Mouse (Mus musculus) hindlimb bud, embryonic 11.5 days (tissue): ENCODE data around the gene Csk.

Experiments used
- DNase-seq: peaks from one replicate; pipeline ENCODE4 v3.0.0-alpha.2; 2012; ENCODE audit warnings: low read depth, low spot score; ENCODE audit errors: extremely low spot score

The Csk gene

GRCm38 (mm10) chr9:57606139-57606851 lies 47.1 kb downstream of the Csk start, which contains the start of gene Cplx3:
Cplx3 (minus strand) TSS chr9:57606281.
- no peak for DNase-seq

GRCm38 (mm10) chr9:57605503-57605902 lies 47.9 kb downstream of the Csk start:
- DNase-seq, result no peak

DNA sequence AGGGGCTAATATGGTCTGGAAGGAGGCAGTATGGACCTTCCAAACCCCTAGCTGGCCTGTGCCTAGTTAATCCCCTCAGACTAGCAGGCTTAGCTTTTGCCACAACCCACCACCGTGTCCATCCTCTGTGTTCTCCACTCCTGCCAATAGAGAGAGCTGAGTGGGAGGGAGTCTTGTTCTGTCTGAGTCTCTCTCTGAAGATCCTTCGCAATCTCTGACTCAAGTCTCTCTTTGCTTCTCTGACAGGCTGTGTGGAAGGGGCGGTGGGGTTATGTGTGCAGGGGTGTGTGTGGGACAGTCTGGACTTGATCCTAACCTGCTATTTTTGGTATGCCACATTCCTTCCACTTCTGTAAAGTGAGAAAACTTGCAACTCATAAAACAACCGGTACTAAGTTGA lies 48.6 kb downstream of the Csk start:
- no peak for DNase-seq

DNA sequence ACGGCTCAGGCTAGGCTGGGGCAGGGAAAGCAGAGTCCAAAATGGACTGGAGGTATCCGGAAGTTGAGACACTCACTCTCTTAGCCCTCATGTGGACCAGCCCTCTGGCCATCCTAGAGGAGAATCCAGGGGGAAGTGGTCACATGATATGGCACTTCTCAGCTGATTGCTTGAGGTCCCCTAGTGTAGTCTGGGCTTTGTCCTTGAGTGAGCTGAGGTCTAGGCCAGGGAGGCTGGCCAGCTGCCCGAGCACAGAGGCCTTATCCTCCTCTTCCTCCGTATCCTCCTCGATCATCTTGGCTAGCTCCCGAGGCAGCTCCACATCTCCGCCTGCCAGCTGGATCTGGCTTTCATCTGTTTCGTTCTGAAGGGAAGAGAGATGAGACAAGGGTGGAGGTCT lies 51.3 kb downstream of the Csk start:
- no peak for DNase-seq

- no peak for DNase-seq
These were observed 52.1 kb downstream of the Csk start for GRCm38 (mm10) chr9:57601353-57601706.

DNA sequence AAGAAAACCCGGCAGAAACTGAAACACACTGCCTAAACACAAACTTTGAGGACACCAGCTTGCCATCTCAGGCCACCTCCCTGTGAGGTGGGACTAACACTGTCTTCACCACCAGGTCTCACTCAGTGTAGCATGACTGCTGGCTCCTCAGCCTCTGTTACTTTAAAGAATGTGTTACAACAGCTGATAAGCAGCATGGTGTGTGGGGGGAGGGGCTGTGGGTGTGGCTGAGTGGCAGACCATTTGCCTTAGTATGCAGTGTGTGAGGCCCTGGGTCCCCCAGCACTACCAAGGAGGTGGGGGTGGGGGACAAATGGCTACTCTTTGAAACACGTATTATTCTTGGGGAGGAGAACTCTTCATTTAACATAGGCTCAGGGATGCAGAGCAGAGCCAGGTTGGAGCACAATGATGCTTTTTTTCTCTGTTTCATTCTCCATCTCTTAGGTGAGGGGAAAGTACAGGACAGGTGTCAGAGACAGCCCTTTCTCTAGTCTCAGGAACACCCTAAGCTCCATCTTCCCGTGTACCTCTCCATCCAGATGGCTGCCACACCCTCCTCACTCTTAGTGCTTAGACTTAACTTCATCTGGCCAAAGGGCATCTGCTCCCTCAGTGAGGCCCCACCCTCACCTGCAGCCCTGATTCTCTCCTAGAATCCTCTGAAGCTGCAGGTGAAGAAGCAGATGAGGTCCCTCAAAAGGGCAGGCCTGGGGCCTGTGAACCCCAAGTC lies 52.6 kb downstream of the Csk start:
- no peak for DNase-seq

DNA sequence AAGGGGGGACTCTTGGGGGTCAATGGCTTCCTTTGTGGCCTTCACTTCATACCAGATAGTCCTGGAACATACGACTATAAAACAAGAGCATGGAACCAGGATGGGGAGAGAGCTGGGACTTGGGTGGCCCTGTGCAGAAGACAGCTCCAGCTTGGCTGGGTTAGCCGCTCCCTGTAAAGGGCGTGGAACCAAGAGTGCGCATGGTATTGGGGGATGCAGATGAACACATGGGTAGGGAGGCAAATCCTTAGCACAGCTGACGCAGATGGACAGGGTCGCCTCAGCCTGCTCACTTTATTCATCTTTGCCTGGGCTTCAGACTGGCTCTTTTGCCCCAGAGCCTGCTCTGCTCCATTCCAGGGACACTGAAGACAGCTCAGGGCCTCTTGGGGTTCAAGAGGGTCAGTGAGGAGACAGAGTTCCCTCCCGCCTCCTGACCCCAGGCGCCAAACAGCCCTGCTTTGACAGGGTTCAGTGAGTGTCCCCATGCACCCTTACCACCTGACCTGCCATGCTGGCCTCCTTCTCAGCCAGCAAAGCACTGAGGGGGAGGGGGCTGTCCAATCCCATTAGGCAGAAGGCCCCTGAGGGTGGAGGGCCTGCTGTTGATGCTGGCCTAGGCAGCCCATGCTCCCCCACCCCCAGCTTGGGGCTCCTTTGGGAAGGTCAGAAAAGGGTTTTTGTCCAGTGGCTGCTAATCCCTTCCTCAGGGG lies 54.4 kb downstream of the Csk start:
- no peak for DNase-seq

DNA sequence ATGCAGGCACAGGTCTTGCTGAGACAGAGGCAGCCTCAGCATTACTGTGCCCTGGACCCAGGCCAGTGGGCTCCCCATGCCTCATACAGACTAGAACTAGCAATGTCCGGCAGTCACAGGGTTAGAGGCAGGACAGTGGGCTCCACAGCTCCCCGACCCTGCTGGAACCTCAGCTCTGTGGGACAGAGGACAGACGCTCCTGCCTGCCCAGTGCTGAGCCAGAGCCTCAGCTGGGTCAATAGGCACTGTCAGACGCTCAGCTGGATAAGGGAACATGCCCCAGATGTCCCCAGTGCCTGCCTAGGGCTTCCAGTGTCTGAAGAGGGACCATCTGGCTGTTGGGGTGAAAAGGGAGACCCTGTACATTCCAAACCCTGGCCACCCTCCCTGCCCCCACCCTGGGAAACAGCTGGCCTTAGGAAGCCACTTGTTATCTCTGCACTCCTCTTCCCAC lies 55.5 kb downstream of the Csk start:
- no peak for DNase-seq

- no peak for DNase-seq
These were observed 56.2 kb downstream of the Csk start for GRCm38 (mm10) chr9:57597265-57597664.

- no peak for DNase-seq
These were observed 59.3 kb downstream of the Csk start for GRCm38 (mm10) chr9:57594174-57594509.

DNA sequence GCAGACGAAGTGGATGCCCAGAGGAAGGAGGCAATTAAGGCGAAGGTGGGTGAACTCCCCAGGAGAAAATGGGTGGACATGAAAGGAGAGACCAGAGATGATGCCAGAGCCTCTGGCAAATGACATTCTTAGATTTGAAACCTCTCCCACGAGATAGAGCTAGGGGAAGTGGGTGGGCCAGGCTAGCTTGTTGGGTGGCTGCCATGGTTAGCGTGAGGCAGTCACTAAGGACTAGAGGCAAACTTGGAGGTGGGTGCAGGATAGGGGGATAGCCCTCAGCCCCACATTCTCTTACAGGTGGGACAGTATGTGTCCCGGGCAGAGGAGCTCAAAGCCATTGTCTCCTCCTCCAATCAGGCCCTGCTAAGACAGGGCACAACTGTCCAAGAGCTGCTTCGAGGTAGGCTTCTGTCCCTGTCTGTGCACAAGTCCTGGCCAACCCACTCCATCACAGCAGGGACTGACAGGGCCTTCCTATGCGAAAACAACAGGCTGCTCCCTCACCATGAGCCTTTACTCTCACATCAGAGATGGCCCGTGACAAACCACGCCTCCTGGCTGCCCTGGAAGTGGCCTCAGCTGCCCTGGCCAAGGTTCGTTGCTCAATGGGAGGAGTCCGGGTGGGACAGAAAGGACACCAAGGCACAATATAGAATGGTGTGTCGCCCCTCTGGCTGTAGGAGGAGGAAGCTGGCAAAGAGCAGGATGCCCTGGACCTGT lies 59.8 kb downstream of the Csk start:
- no peak for DNase-seq

GRCm38 (mm10) chr9:57590726-57591125 lies 62.7 kb downstream of the Csk start:
- DNase-seq, result no peak

DNA sequence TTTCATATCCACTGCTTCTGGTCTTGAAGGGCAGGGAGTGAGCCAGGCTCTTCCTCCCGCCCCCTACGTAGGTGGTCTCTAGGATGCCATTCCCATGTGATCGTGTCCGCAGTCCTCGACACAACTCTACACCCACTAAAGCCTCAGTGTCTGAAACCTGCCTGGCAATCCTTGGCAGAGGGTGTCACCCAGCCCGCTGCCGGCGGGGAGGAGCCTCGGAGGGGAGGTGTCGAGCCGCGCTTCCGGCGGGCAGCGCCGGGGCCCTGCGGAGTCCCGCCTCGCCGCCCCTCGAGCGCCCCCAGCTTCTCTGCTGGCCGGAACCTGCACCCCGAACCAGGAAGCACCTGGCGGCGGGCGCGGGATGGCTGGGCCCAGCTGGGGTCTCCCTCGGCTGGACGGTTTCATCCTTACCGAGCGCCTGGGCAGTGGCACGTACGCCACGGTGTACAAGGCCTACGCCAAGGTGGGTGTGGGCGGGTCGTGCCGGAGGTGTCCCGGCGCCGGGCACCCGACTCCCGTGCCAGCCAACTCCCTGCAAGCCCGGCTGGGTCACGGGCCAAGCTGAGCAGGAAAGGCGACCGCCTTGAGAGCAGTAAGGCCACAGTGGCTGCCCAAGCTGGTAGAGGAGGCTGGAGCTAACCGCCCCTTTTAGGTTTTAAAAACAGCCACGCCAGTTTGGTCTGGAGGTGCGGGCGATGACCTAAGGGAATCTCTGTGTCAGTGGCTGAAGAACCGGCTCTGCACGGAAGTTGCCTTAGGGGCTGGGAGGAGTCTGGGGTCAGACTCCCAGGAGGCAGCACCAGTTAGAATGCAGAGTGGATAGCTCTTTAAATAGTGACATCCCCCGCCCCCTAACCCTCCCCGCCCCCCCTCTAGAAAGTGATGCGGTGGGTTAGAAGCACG lies 64.0 kb downstream of the Csk start, which contains the start of gene Ulk3:
TSS of gene Ulk3 (plus strand) at position 229 of the 903 bp plus-strand sequence.
- DNase-seq, result no peak

DNA sequence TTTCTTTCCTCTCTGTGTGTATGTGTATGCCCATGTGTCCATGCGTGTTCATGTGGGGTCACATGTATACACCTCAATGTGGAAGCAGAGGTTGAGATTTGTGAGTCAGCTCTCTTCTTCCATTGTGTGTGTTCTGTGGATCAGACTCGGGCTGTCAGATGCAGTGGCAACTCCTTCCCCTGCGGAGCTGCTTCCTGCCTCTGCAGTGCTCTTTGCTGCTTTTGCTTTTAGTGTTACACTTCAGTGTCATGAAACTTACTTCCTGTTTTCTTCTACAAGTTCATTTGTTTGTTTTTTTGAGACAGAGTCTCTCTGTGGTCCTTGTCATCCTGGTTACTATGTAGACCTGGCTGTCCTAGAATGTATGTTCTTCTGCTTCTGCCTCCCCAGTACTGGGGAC lies 68.4 kb downstream of the Csk start:
- no peak for DNase-seq

- DNase-seq, result no peak
These were observed 76.1 kb downstream of the Csk start for GRCm38 (mm10) chr9:57577144-57577849.
